Mouse (Mus musculus): ENCODE data around the gene Fam208b.

- no peak for TF ChIP-seq POLR2A (IDR thresholded peaks at IDR 0.05; ENCODE audit: extremely low read depth, insufficient read depth, low read length)
- TF ChIP-seq CTCF (IDR thresholded peaks at IDR 0.05; ENCODE audit: extremely low read depth, insufficient read depth, low read length): no peak
Measured at GRCm38 (mm10) chr13:3645919-3646318, 35.0 kb upstream of the Fam208b start.

All from cortical plate, adult 2 months (tissue).